Comparison of ENCODE assay signal across 8 mouse cellular contexts in the genomic region with DNA sequence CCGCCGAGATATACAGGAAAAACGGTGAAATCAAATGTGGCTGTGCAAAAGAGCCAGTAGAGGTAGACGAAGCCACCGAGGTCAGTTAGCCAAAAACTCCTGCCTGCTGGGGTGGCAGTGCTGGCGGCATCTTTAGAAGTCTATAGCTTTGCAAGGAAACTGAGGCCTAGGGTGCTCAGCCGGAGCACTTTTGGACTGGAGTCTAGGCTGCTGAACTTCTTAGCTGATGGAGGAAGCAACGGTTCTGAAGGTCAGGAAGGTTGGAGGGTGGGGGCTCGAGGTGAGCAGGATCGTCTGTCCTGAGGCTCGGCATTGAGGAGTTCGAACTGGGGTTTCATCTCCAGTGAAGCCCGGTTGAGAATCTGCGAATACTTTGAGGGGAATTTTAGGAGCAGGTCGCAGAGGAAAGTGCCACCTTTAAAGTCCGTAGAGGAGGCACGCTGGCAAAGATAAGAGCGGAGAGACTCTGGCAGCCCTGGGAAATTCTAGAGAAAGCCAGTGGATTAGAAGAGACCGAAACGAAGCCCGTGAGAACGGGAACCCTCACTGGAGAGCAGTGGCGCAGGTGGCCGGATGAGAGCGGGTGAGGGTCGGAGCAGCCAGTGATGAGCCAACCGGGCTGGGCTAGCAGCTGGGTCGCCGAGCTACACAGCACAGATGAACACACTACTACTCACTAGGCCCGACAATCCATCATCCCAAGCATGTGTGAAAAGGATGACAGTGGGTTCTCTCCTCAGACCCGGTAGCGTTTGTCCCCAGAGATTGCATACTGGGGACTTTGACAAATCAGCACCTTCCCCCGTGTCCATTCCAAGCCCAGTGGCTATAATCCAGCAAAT.
DNase-seq lines count a peak whose midpoint lies in the region; ATAC-seq and TF ChIP-seq lines count a peak whose summit lies in the region.

No protein-coding gene starts in this region.

- H3K9ac ChIP-seq in forebrain, embryonic 14.5 days (ENCODE audit: low read length) = peak overlapping the region; percentile 47; the same call in 1 of the 2 replicates
- peak overlapping the region; percentile 31; the same call in 1 of the 2 replicates for H3K9ac ChIP-seq in intestine, postnatal 0 days (ENCODE audit: low read depth, low read length)

- DNase-seq in gastrocnemius, adult 2 months = peak; percentile 26
- no peak for DNase-seq in gastrocnemius, adult 8-10 months (ENCODE audit: low spot score in 2 of 2)
- DNase-seq in ES-CJ7 (ENCODE audit: low read depth, low spot score) = peak; percentile 30
- DNase-seq in forebrain, embryonic 14.5 days (ENCODE audit: low spot score) = peak; percentile 31
- DNase-seq in mesoderm, embryonic 11.5 days (ENCODE audit: low read depth, low spot score) = peak; percentile 65
- DNase-seq in thymus, adult 18-20 months = peak; percentile 48 to 57
- no peak for DNase-seq in urinary bladder, adult 2 months (ENCODE audit: low spot score)

- peak; percentile 52 for ATAC-seq in forebrain, embryonic 14.5 days
- no peak for ATAC-seq in intestine, postnatal 0 days

- intact Hi-C loops in gastrocnemius, adult 2 months (cut with DNase I) = loop anchor here (5.0 to 10.0 kb wide), 2 partner anchors 65 to 102 kb away; no protein-coding TSS in a partner anchor

- H3K9me3 ChIP-seq in forebrain, embryonic 14.5 days (replicated peaks; ENCODE audit: control insufficient read depth, low read length) = no peaks in the 10 kb centered on the region
- H3K9me3 ChIP-seq in intestine, postnatal 0 days (ENCODE audit: control insufficient read depth) = no peaks in the 10 kb centered on the region

- peak overlapping the region; percentile 81 for H3K4me3 ChIP-seq in gastrocnemius, adult 2 months
- H3K4me3 ChIP-seq in forebrain, embryonic 14.5 days (ENCODE audit: low read depth, low read length) = peak overlapping the region; percentile 34
- H3K4me3 ChIP-seq in intestine, postnatal 0 days (ENCODE audit: low read depth, low read length) = peak overlapping the region; percentile 30

- TF ChIP-seq CTCF in gastrocnemius, adult 2 months (IDR thresholded peaks at IDR 0.05) = no peak
- TF ChIP-seq CTCF in intestine, postnatal 0 days (IDR thresholded peaks at IDR 0.05; ENCODE audit: low read depth) = no peak

- H3K27ac ChIP-seq in gastrocnemius, adult 2 months = peak overlapping the region; percentile 80
- no peak overlapping the region for H3K27ac ChIP-seq in forebrain, embryonic 14.5 days (ENCODE audit: low read depth, low read length)
- no peak overlapping the region for H3K27ac ChIP-seq in intestine, postnatal 0 days (ENCODE audit: low read depth, low read length)

- H3K4me1 ChIP-seq in forebrain, embryonic 14.5 days (ENCODE audit: control insufficient read depth, insufficient read depth, low read length) = peaks cover 17% of the 10 kb centered on the region
- H3K4me1 ChIP-seq in intestine, postnatal 0 days (replicated peaks; ENCODE audit: control insufficient read depth, insufficient read depth, low read length) = 0 out of 2 replicates have a peak, but pooled peaks cover 6% of the 10 kb centered on the region

- peak overlapping the region; percentile 73 for H3K4me2 ChIP-seq in forebrain, embryonic 14.5 days (ENCODE audit: low read length)
- peak overlapping the region; percentile 68 for H3K4me2 ChIP-seq in intestine, postnatal 0 days (replicated peaks; ENCODE audit: low read depth)

- no peaks in the 10 kb centered on the region for H3K36me3 ChIP-seq in forebrain, embryonic 14.5 days (ENCODE audit: control insufficient read depth, insufficient read depth, low read length)
- no peaks in the 10 kb centered on the region for H3K36me3 ChIP-seq in intestine, postnatal 0 days (ENCODE audit: control insufficient read depth, insufficient read depth)

- peaks cover 3% of the 10 kb centered on the region; the same call in 1 of the 2 replicates for H3K27me3 ChIP-seq in forebrain, embryonic 14.5 days (replicated peaks; ENCODE audit: control insufficient read depth, insufficient read depth, low read length)
- peaks cover 6% of the 10 kb centered on the region; the same call in 1 of the 2 replicates for H3K27me3 ChIP-seq in intestine, postnatal 0 days (replicated peaks; ENCODE audit: control insufficient read depth, insufficient read depth, low read length)

- WGBS in forebrain, embryonic 14.5 days = 4% methylated on average over 33 of the region's 33 CpGs
- WGBS in intestine, postnatal 0 days = 12% methylated on average over 33 of the region's 33 CpGs

Comparison
In these comparisons a context has a peak if more than half of its experiments do, and no peak if none do; other contexts are left out.
1. DNase-seq: peak in gastrocnemius, adult 2 months (single experiment), ES-CJ7 (single experiment), forebrain, embryonic 14.5 days (single experiment), mesoderm, embryonic 11.5 days (single experiment) and thymus, adult 18-20 months (2 of 2); none in gastrocnemius, adult 8-10 months (0 of 2) and urinary bladder, adult 2 months (single experiment).
2. H3K4me3 ChIP-seq: peak in every context shown above with its lines; median percentile 81 in gastrocnemius, adult 2 months; 34 in forebrain, embryonic 14.5 days; 30 in intestine, postnatal 0 days.